Mouse (Mus musculus): Measurements from ENCODE around the gene Spata20.

DNA sequence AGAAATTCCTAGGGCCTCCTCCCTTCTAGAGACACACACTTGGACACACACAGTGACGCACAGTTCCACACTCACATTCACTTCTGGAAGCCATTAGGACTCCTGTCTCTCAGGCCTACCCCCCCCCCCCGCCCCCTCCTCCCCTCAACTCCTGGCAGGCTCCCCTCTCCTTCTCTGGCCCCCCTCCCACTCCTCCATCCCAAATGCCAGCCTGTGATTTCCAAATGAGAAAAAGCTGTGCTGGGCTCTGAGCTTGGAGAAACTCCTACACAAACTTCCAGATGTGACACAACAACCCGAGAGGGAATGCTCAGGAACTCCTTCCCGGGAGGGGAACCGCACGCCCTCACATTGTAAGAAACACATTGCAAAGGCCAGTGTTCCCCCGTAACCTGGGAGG, 15.6 kb downstream of the Spata20 start:
- no peak for TF ChIP-seq GATA1 (IDR thresholded peaks at IDR 0.05; ENCODE audit: borderline replicate concordance, low read length)
- TF ChIP-seq FLI1 (IDR thresholded peaks at IDR 0.05; ENCODE audit: low read length) = no peak

Measured in megakaryocyte, embryonic 14.5 days (primary cell).